Mouse (Mus musculus): Measurements from ENCODE around the gene Lrrc8b. TPM values are rescaled to one million over a fixed set of nuclear protein-coding genes. Genes with fewer than 3 reads are reported as not detected.

The Lrrc8b gene
- 17.9 and 20.7 TPM in 2 replicates for polyA plus RNA-seq (2012; rRNA removed)

- H3K4me3 ChIP-seq (ENCODE audit: insufficient read depth, low read depth, low read length), result peak within 1 kb of the TSS; percentile 79
- TF ChIP-seq POLR2A (IDR thresholded peaks at IDR 0.05; ENCODE audit: low read depth, low read length), result no peak
- TF ChIP-seq CTCF (conservative IDR thresholded peaks at IDR 0.05; ENCODE audit: insufficient read depth, insufficient read length, low read depth, low read length), result no peak
- H3K4me1 ChIP-seq (ENCODE audit: control insufficient read depth, insufficient read depth, low read length), result 0 out of 2 replicates have a peak, but pooled peaks cover 5% of the 10 kb centered on the region
- peak within 1 kb of the TSS; percentile 29; the same call in 1 of the 2 replicates for H3K27ac ChIP-seq (ENCODE audit: insufficient read depth, low read depth, low read length)
- no peaks in the 10 kb centered on the region for H3K27me3 ChIP-seq (replicated peaks; ENCODE audit: control insufficient read depth, insufficient read depth, low read length)
- peak; percentile 92 for DNase-seq
- no peaks in the 10 kb centered on the region for H3K36me3 ChIP-seq (ENCODE audit: control insufficient read depth, insufficient read depth, low read length)
- WGBS, result 3% methylated on average over 63 of the region's 63 CpGs
Measured at GRCm38 (mm10) chr5:105415198-105415791, at the start of gene Lrrc8b. Lrrc8b (plus strand) TSS chr5:105415775.

- Histone ChIP-seq H3K27me3 (replicated peaks; ENCODE audit: control insufficient read depth, insufficient read depth, low read length) (no peaks in the 10 kb centered on the region), H3K4me3 (ENCODE audit: insufficient read depth, low read depth, low read length) (no peak overlapping the region), H3K36me3 (ENCODE audit: control insufficient read depth, insufficient read depth, low read length) (no peaks in the 10 kb centered on the region), H3K4me1 (ENCODE audit: control insufficient read depth, insufficient read depth, low read length) (no peaks in the 10 kb centered on the region), H3K27ac (ENCODE audit: insufficient read depth, low read depth, low read length) (no peak overlapping the region)
- TF ChIP-seq CTCF (conservative IDR thresholded peaks at IDR 0.05; ENCODE audit: insufficient read depth, insufficient read length, low read depth, low read length) (no peak), POLR2A (IDR thresholded peaks at IDR 0.05; ENCODE audit: low read depth, low read length) (no peak)
- DNase-seq, result no peak
- WGBS, result 76% methylated on average over 2 of the region's 2 CpGs
Measured at GRCm38 (mm10) chr5:105381482-105381881, 34.1 kb upstream of the Lrrc8b start.

- no peaks in the 10 kb centered on the region for H3K36me3 ChIP-seq (ENCODE audit: control insufficient read depth, insufficient read depth, low read length)
- no peak for DNase-seq
- H3K27me3 ChIP-seq (replicated peaks; ENCODE audit: control insufficient read depth, insufficient read depth, low read length), result no peaks in the 10 kb centered on the region
- H3K4me1 ChIP-seq (ENCODE audit: control insufficient read depth, insufficient read depth, low read length), result no peaks in the 10 kb centered on the region
- no peak for TF ChIP-seq POLR2A (IDR thresholded peaks at IDR 0.05; ENCODE audit: low read depth, low read length)
- TF ChIP-seq CTCF (conservative IDR thresholded peaks at IDR 0.05; ENCODE audit: insufficient read depth, insufficient read length, low read depth, low read length), result no peak
- no peak overlapping the region for H3K4me3 ChIP-seq (ENCODE audit: insufficient read depth, low read depth, low read length)
- H3K27ac ChIP-seq (ENCODE audit: insufficient read depth, low read depth, low read length), result no peak overlapping the region
- WGBS, result 91% methylated on average over 2 of the region's 2 CpGs
Measured at GRCm38 (mm10) chr5:105390346-105390745, 25.2 kb upstream of the Lrrc8b start.

GRCm38 (mm10) chr5:105393731-105394130 is 21.8 kb upstream of the Lrrc8b start:
- Histone ChIP-seq H3K36me3 (ENCODE audit: control insufficient read depth, insufficient read depth, low read length) (no peaks in the 10 kb centered on the region), H3K27me3 (replicated peaks; ENCODE audit: control insufficient read depth, insufficient read depth, low read length) (no peaks in the 10 kb centered on the region; the same call in 1 of the 2 replicates), H3K4me1 (ENCODE audit: control insufficient read depth, insufficient read depth, low read length) (no peaks in the 10 kb centered on the region), H3K27ac (ENCODE audit: insufficient read depth, low read depth, low read length) (no peak overlapping the region), H3K4me3 (ENCODE audit: insufficient read depth, low read depth, low read length) (no peak overlapping the region)
- 92% methylated on average over 6 of the region's 6 CpGs for WGBS
- TF ChIP-seq CTCF (conservative IDR thresholded peaks at IDR 0.05; ENCODE audit: insufficient read depth, insufficient read length, low read depth, low read length), result no peak
- no peak for TF ChIP-seq POLR2A (IDR thresholded peaks at IDR 0.05; ENCODE audit: low read depth, low read length)
- DNase-seq, result no peak

- no peaks in the 10 kb centered on the region for H3K4me1 ChIP-seq (ENCODE audit: control insufficient read depth, insufficient read depth, low read length)
- no peaks in the 10 kb centered on the region; the same call in 1 of the 2 replicates for H3K27me3 ChIP-seq (replicated peaks; ENCODE audit: control insufficient read depth, insufficient read depth, low read length)
- TF ChIP-seq POLR2A (IDR thresholded peaks at IDR 0.05; ENCODE audit: low read depth, low read length), result no peak
- TF ChIP-seq CTCF (conservative IDR thresholded peaks at IDR 0.05; ENCODE audit: insufficient read depth, insufficient read length, low read depth, low read length), result no peak
- DNase-seq, result no peak
- no peaks in the 10 kb centered on the region for H3K36me3 ChIP-seq (ENCODE audit: control insufficient read depth, insufficient read depth, low read length)
- 89% methylated on average over 4 of the region's 4 CpGs for WGBS
- H3K4me3 ChIP-seq (ENCODE audit: insufficient read depth, low read depth, low read length), result no peak overlapping the region
- no peak overlapping the region for H3K27ac ChIP-seq (ENCODE audit: insufficient read depth, low read depth, low read length)
Measured at GRCm38 (mm10) chr5:105395188-105395587, 20.4 kb upstream of the Lrrc8b start.

GRCm38 (mm10) chr5:105398966-105399365 is 16.6 kb upstream of the Lrrc8b start:
- no peak for TF ChIP-seq POLR2A (IDR thresholded peaks at IDR 0.05; ENCODE audit: low read depth, low read length)
- TF ChIP-seq CTCF (conservative IDR thresholded peaks at IDR 0.05; ENCODE audit: insufficient read depth, insufficient read length, low read depth, low read length), result no peak
- H3K4me1 ChIP-seq (ENCODE audit: control insufficient read depth, insufficient read depth, low read length), result 0 out of 2 replicates have a peak, but pooled peaks cover 3% of the 10 kb centered on the region
- DNase-seq, result no peak
- H3K36me3 ChIP-seq (ENCODE audit: control insufficient read depth, insufficient read depth, low read length), result no peaks in the 10 kb centered on the region
- H3K4me3 ChIP-seq (ENCODE audit: insufficient read depth, low read depth, low read length), result no peak overlapping the region
- no peaks in the 10 kb centered on the region; the same call in 1 of the 2 replicates for H3K27me3 ChIP-seq (replicated peaks; ENCODE audit: control insufficient read depth, insufficient read depth, low read length)
- H3K27ac ChIP-seq (ENCODE audit: insufficient read depth, low read depth, low read length), result no peak overlapping the region
- whole genome bisulfite sequencing, result 71% methylated on average over 6 of the region's 6 CpGs

- Histone ChIP-seq H3K27me3 (replicated peaks; ENCODE audit: control insufficient read depth, insufficient read depth, low read length) (peaks cover under 1% of the 10 kb centered on the region; the same call in 1 of the 2 replicates), H3K27ac (ENCODE audit: insufficient read depth, low read depth, low read length) (no peak overlapping the region), H3K4me3 (ENCODE audit: insufficient read depth, low read depth, low read length) (peak overlapping the region; percentile 36; the same call in 1 of the 2 replicates), H3K4me1 (ENCODE audit: control insufficient read depth, insufficient read depth, low read length) (0 out of 2 replicates have a peak, but pooled peaks cover 3% of the 10 kb centered on the region), H3K36me3 (ENCODE audit: control insufficient read depth, insufficient read depth, low read length) (no peaks in the 10 kb centered on the region)
- 0 out of 2 replicates have a peak, but pooled peaks have one; percentile 8 for TF ChIP-seq CTCF (conservative IDR thresholded peaks at IDR 0.05; ENCODE audit: insufficient read depth, insufficient read length, low read depth, low read length)
- TF ChIP-seq POLR2A (IDR thresholded peaks at IDR 0.05; ENCODE audit: low read depth, low read length), result no peak
- DNase-seq, result peak; percentile 76
- WGBS, result 20% methylated on average over 13 of the region's 13 CpGs
Measured at GRCm38 (mm10) chr5:105399631-105400423, 15.7 kb upstream of the Lrrc8b start.

Data from kidney, adult 2 months (tissue).